Mouse (Mus musculus): ENCODE measurements around the gene Btn2a2. TPM values are rescaled to one million over a fixed set of nuclear protein-coding genes. Genes with fewer than 3 reads are reported as not detected.

Btn2a2 gene
- polyA plus RNA-seq, 1 experiment = not detected

- no peaks in the 10 kb centered on the region for H3K4me1 ChIP-seq (ENCODE audit: control insufficient read depth, insufficient read depth, low read length)
- H3K4me3 ChIP-seq (replicated peaks; ENCODE audit: extremely low read depth, low read depth, low read length) = no peak overlapping the region
- TF ChIP-seq CTCF (IDR thresholded peaks at IDR 0.05; ENCODE audit: insufficient read depth, low read length) = no peak
- no peak for TF ChIP-seq POLR2A (IDR thresholded peaks at IDR 0.05; ENCODE audit: borderline replicate concordance, extremely low read depth, low read depth, low read length)
- WGBS = 79% methylated on average over 1 of the region's 1 CpGs
- no peak for DNase-seq
Observed at GRCm38 (mm10) chr13:23513517-23513916, 24.9 kb upstream of the Btn2a2 start.

GRCm38 (mm10) chr13:23510127-23510526 lies 21.5 kb upstream of the Btn2a2 start:
- WGBS = 26% methylated on average over 1 of the region's 1 CpGs
- H3K4me1 ChIP-seq (ENCODE audit: control insufficient read depth, insufficient read depth, low read length) = no peaks in the 10 kb centered on the region
- H3K4me3 ChIP-seq (replicated peaks; ENCODE audit: extremely low read depth, low read depth, low read length) = no peak overlapping the region
- no peak for DNase-seq
- no peak for TF ChIP-seq CTCF (IDR thresholded peaks at IDR 0.05; ENCODE audit: insufficient read depth, low read length)
- no peak for TF ChIP-seq POLR2A (IDR thresholded peaks at IDR 0.05; ENCODE audit: borderline replicate concordance, extremely low read depth, low read depth, low read length)

GRCm38 (mm10) chr13:23506819-23507515 lies 18.3 kb upstream of the Btn2a2 start:
- DNase-seq = no peak
- Histone ChIP-seq H3K4me3 (replicated peaks; ENCODE audit: extremely low read depth, low read depth, low read length) (no peak overlapping the region), H3K4me1 (ENCODE audit: control insufficient read depth, insufficient read depth, low read length) (no peaks in the 10 kb centered on the region)
- no peak for TF ChIP-seq CTCF (IDR thresholded peaks at IDR 0.05; ENCODE audit: insufficient read depth, low read length)
- no peak for TF ChIP-seq POLR2A (IDR thresholded peaks at IDR 0.05; ENCODE audit: borderline replicate concordance, extremely low read depth, low read depth, low read length)
- 60% methylated on average over 14 of the region's 14 CpGs for WGBS

DNA sequence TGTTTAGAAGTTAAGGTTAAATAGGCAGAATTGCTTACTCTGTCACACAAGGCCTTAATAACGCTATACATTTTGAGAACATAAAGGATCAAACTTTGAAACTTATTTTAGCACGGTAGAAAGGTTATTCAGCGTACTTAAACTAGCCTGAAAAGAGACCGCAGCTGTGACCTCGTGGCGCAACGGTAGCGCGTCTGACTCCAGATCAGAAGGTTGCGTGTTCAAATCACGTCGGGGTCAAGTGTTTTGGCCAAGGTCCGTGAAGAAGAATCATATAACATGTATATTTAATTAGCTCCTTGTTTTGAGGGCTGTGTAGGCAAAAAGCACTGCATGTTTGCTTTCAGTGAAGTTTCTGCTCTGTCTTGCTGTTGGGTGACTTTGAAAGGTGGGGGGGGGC lies 17.7 kb upstream of the Btn2a2 start:
- 44% methylated on average over 13 of the region's 13 CpGs for WGBS
- TF ChIP-seq POLR2A (IDR thresholded peaks at IDR 0.05; ENCODE audit: borderline replicate concordance, extremely low read depth, low read depth, low read length) (no peak), CTCF (IDR thresholded peaks at IDR 0.05; ENCODE audit: insufficient read depth, low read length) (no peak)
- Histone ChIP-seq H3K4me1 (ENCODE audit: control insufficient read depth, insufficient read depth, low read length) (no peaks in the 10 kb centered on the region), H3K4me3 (replicated peaks; ENCODE audit: extremely low read depth, low read depth, low read length) (no peak overlapping the region)
- DNase-seq = no peak

- WGBS = 50% methylated on average over 14 of the region's 14 CpGs
- H3K4me3 ChIP-seq (replicated peaks; ENCODE audit: extremely low read depth, low read depth, low read length) = no peak overlapping the region
- no peak for TF ChIP-seq CTCF (IDR thresholded peaks at IDR 0.05; ENCODE audit: insufficient read depth, low read length)
- TF ChIP-seq POLR2A (IDR thresholded peaks at IDR 0.05; ENCODE audit: borderline replicate concordance, extremely low read depth, low read depth, low read length) = no peak
Observed at GRCm38 (mm10) chr13:23505662-23506345, 17.1 kb upstream of the Btn2a2 start.

DNA sequence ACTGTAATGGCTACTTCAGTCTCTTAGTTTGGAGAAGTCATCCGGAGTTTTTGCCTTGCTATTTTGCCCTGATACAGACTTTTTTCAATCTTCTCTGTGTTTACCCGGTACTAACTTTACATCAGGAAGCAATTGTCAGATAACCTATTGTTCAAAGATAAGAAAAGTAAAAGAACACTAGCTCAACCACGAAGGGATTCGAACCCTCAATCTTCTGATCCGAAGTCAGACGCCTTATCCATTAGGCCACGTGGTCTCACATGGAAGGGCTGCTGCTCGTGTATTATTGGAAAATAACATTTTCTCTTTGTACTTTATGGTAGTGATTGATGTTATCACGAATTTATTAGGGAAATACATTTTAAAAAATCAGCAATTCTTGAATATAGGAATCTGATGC lies 15.1 kb upstream of the Btn2a2 start:
- Histone ChIP-seq H3K4me3 (replicated peaks; ENCODE audit: extremely low read depth, low read depth, low read length) (no peak overlapping the region), H3K4me1 (ENCODE audit: control insufficient read depth, insufficient read depth, low read length) (no peaks in the 10 kb centered on the region)
- 8% methylated on average over 9 of the region's 9 CpGs for WGBS
- TF ChIP-seq POLR2A (IDR thresholded peaks at IDR 0.05; ENCODE audit: borderline replicate concordance, extremely low read depth, low read depth, low read length) (no peak), CTCF (IDR thresholded peaks at IDR 0.05; ENCODE audit: insufficient read depth, low read length) (no peak)
- DNase-seq = no peak

More at GRCm38 (mm10) chr13:23505662-23506345, 17.1 kb upstream of the Btn2a2 start:
- H3K4me1 ChIP-seq (ENCODE audit: control insufficient read depth, insufficient read depth, low read length) = no peaks in the 10 kb centered on the region
- DNase-seq = no peak

GRCm38 (mm10) chr13:23502916-23503315 lies 14.3 kb upstream of the Btn2a2 start:
- Histone ChIP-seq H3K4me3 (replicated peaks; ENCODE audit: extremely low read depth, low read depth, low read length) (no peak overlapping the region), H3K4me1 (ENCODE audit: control insufficient read depth, insufficient read depth, low read length) (no peaks in the 10 kb centered on the region)
- DNase-seq = no peak
- TF ChIP-seq CTCF (IDR thresholded peaks at IDR 0.05; ENCODE audit: insufficient read depth, low read length) (no peak), POLR2A (IDR thresholded peaks at IDR 0.05; ENCODE audit: borderline replicate concordance, extremely low read depth, low read depth, low read length) (no peak)
- 77% methylated on average over 4 of the region's 4 CpGs for WGBS

DNA sequence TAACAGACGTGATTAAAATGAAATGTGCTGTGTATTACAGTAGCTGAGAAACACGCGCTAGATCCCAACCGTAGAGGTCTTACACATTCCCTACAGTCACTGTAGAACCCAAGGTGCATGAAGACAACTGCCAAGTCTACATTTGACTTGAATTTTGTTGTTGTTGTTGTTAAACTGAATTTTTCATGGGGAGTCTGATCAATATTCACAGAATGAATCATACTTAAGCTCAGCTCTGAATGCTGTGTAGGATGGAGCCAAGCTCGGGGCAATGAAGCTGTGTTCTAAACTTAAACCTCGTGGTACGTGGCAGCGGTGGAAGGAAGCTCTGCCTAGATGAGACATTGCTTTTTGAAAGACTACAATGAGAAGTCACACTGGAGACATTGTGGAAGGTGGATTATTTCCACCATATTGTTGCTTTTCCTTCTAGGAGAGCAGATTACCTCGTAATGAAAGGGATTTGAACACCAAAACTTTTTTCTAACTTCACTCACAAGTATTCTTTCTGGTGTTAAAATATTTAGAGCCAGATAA lies 13.4 kb upstream of the Btn2a2 start:
- WGBS = 57% methylated on average over 9 of the region's 9 CpGs
- Histone ChIP-seq H3K4me1 (ENCODE audit: control insufficient read depth, insufficient read depth, low read length) (no peaks in the 10 kb centered on the region), H3K4me3 (replicated peaks; ENCODE audit: extremely low read depth, low read depth, low read length) (no peak overlapping the region)
- no peak for TF ChIP-seq CTCF (IDR thresholded peaks at IDR 0.05; ENCODE audit: insufficient read depth, low read length)
- no peak for TF ChIP-seq POLR2A (IDR thresholded peaks at IDR 0.05; ENCODE audit: borderline replicate concordance, extremely low read depth, low read depth, low read length)
- no peak for DNase-seq

- TF ChIP-seq CTCF (IDR thresholded peaks at IDR 0.05; ENCODE audit: insufficient read depth, low read length) (no peak), POLR2A (IDR thresholded peaks at IDR 0.05; ENCODE audit: borderline replicate concordance, extremely low read depth, low read depth, low read length) (no peak)
- DNase-seq = no peak
- 48% methylated on average over 5 of the region's 5 CpGs for WGBS
- Histone ChIP-seq H3K4me1 (ENCODE audit: control insufficient read depth, insufficient read depth, low read length) (no peaks in the 10 kb centered on the region), H3K4me3 (replicated peaks; ENCODE audit: extremely low read depth, low read depth, low read length) (no peak overlapping the region)
Observed at GRCm38 (mm10) chr13:23501511-23501910, 12.9 kb upstream of the Btn2a2 start.

All from lung, adult 2 months (tissue).